Mouse (Mus musculus): ENCODE measurements at regions not wholly inside any gene's neighbourhood (a gene's known extent, or its start where the extent isn't known, plus 50 kb on each side); places are given as distances from the start of the nearest gene placed in this dataset.

- no peak for DNase-seq (ENCODE audit: low spot score)
Measured at GRCm38 (mm10) chr3:68758609-68759008, 68.2 kb downstream of the Il12a start.

GRCm38 (mm10) chr3:68759375-68759774 lies 68.9 kb downstream of the Il12a start:
- no peak for DNase-seq (ENCODE audit: low spot score)

DNA sequence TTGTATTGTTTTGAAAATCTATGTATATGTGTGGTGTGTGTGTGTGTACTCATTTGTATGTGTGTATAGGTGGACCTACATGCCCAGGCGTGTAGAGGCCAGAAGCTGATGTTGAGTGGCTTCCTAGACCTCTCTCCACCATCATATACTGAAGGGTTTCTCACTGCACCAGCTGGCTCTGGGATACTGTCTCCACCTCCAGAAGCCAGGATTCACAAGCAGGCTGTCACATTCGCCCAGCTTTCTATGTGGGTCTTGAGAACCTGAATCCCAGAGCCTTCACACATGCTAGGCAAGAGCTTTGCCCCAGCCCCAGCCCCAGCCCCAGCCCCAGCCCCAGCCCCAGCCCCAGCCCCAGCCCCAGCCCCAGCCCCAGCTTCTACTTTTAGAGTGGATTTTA lies 70.4 kb downstream of the Il12a start:
- no peak for DNase-seq (ENCODE audit: low spot score)

DNA sequence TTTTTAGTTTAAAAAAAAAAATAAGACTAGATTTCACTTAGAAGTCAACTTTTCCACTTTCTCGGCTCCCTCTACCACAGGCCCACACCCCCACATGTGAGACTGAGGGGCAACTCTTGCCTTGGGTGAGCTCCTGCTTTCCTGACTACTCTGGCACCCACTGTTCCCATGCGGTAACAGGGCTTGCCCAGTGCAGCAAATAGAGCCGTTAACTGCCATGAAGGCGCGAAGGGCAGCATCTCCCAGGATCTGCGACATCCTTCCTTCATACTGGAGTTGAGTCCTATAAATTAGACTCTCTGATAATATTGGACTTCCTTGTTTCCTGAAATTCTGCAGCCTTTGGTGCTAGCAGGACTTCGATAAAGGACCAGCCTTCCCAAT lies 70.8 kb downstream of the Il12a start:
- peak; percentile 8 for DNase-seq (ENCODE audit: low spot score)

- peak; percentile 26 for DNase-seq (ENCODE audit: low spot score)
Measured at GRCm38 (mm10) chr3:68761626-68762331, 71.3 kb downstream of the Il12a start.

- DNase-seq (ENCODE audit: low spot score), result no peak
Measured at GRCm38 (mm10) chr3:68762988-68763387, 72.5 kb downstream of the Il12a start.

DNA sequence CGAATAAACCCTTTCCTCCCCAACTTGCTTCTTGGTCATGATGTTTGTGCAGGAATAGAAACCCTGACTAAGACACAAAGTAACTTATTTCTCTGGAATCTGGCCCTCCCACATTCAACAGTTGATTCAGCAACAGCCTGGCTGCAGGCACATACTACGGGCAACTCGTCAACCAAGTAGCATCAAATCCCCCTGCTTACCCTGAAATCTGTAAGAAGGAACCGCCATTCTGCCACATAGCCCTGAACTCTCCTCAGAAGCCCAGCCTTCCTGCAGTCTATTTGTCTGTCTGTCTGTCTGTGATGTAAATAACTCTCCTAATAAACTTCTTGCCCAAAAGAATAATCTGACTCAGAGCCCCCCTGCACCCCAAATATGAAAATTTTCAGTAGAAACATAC lies 73.9 kb downstream of the Il12a start:
- DNase-seq (ENCODE audit: low spot score), result no peak

DNA sequence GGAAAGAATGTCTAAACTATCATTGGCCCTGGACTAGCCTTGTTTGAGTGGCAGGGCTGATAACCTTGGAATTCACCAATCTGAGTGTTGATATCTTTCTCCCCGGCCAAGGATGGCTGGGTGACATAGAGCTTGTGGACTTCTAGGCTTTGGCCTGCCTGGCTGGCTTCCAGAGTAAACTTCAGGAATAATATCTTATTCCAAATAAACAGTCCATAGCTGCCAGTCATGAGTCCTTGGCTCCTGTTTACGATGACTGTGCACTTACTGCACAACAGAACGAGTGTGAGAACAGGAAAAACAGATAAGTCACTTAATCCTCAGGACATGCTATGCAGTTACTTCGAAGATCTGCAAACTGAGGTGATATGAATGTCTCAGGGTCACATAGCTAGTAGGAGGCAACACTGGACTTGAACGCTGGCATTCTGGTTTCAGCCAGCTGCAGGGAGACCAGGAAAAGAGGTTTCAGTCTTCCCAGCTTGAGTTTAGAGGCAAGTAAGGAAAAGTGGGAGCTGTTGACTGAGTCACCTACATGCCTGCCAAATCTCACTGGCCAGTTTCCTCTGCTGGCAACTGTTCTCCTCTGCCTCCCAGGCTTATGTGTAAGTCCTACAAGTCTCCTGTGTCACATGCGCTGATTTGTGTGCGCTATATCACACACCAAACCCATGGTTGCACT lies 74.6 kb downstream of the Il12a start:
- DNase-seq (ENCODE audit: low spot score), result peak; percentile 31

- DNase-seq (ENCODE audit: low spot score), result no peak
Measured at GRCm38 (mm10) chr3:68771579-68771978, 81.1 kb downstream of the Il12a start.

DNA sequence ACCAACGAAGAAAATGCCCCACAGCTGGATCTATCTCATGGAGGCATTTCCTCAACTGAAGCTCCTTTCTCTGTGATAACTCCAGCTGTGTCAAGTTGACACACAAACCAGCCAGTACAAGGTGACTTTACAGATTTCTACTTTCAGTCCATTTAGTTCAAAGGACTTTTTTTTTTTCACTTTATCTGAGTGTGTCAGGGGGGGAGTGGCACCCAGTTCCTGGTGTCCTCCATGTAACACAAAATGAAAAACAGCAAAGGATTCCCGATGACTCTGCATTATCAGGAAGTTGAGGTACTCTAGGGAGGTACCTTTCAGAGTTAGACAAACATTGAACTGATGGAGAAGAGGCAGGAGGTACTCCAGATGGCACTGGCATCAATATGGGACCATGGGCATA lies 87.4 kb downstream of the Il12a start:
- DNase-seq (ENCODE audit: low spot score), result no peak

DNA sequence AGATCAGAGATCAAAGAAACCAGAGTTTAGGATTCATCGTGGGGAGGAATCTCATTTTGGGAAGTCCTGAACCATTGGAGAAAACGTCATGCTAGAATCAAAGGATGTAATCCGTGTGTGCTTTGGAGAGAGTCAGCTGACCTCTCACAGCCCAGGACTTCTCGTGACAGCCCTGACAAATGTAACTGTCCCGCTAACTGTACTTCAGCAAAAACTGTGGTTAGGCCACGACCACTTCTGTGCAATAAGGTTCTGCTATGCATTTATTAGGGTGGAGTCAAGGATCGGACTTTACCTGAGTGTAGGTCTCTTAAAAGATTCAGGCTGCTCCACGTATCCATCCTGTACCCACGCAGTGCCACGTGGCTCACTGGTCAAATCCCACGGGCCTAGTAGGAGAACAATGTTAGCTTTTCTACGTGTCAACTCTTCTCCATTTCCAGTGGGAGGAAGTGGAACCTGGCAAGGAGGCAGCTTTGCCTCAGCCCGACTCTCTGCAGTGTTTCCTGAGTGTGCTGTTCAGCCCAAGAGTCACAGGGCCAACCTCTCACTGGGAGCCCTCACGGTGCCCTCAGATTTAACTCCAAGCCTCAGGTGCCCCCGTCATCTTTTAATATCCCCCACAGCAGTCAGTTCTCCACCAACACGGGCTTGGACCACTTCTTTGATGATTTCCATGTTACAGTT lies 88.1 kb downstream of the Il12a start:
- DNase-seq (ENCODE audit: low spot score), result no peak

GRCm38 (mm10) chr3:68780843-68781242 lies 88.5 kb upstream of the 1110032F04Rik start:
- no peak for DNase-seq (ENCODE audit: low spot score)

DNA sequence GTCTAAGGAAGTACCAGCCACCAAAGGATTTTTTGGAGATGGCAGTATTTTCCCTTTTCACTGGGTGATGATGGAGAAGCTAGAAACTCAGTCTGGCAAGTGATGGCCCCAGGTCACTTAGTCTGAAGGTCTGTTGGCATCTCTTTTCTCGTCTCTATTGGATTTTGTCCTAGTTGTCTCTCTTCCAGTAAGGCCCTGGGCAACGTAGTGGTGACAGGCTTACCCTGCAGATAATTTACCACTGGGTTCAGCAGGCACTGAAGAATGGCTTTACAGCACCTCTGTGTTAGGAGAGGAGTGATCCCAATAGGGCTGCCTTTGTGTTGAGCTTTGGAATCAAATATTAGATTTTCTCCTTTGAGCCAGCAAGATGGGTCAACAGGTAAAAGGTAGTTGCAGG lies 87.9 kb upstream of the 1110032F04Rik start:
- DNase-seq (ENCODE audit: low spot score), result no peak

DNA sequence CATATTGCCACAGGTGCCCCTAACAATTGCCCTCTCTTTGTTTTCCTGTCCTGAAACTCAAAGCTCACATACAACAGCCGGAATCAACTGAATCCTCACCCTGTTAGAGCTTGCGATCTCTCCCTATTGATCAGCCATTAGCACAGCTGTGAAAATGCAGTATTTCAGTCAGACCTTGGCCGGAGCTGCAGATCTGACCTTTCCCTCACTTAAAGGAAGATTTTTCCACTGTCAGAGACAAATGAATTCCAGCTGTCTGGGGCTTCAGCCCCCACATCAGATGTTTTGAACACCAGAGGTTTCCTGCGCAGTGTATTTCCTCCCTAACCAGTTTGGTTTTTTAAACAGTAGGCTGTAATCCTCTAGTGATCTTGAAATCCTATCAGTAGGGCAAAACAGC lies 87.0 kb upstream of the 1110032F04Rik start:
- no peak for DNase-seq (ENCODE audit: low spot score)

GRCm38 (mm10) chr3:68783666-68784416 lies 85.5 kb upstream of the 1110032F04Rik start:
- DNase-seq (ENCODE audit: low spot score), result peak; percentile 12

- no peak for DNase-seq (ENCODE audit: low spot score)
Measured at GRCm38 (mm10) chr3:68786771-68787170, 82.6 kb upstream of the 1110032F04Rik start.

DNA sequence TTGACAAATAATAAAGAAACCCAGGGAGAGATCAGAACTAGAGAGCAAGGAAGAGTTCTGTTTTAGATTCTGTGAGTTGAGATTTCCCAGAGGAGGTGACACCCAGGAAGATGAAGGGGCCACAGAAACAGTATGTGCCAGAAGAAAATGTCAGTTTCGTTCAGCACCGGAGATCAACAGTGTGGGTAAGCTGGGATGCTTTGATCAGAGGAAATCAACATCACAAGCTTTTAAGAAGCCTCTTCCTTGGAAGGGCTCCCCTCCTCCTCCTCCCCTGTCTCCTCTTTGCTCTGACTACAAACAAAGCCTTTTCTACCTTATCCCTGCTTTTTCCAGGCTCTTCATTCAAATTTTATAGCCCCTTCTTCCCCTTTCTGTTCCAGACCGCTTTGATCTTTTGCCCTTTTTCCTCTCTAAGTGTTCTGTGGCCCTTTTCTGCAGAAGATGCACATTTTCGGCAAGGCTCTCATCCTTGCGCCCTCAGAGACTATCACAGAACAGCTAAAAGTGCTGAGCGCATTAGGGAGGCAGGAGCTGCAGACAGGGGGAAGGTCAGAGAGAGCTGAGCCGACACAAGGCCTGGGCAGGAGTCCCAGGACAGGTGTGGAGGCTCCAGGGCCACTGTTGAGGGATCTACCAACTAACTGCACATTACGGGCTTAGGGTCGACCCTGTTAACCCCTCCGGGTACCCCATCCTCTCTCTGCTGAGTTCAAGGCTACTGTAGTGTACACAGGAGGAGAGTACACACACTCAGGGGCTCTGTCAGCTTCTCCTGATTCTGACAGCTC lies 81.8 kb upstream of the 1110032F04Rik start:
- DNase-seq (ENCODE audit: low spot score), result no peak

- DNase-seq (ENCODE audit: low spot score), result no peak
Measured at GRCm38 (mm10) chr3:68789491-68789890, 79.9 kb upstream of the 1110032F04Rik start.

DNA sequence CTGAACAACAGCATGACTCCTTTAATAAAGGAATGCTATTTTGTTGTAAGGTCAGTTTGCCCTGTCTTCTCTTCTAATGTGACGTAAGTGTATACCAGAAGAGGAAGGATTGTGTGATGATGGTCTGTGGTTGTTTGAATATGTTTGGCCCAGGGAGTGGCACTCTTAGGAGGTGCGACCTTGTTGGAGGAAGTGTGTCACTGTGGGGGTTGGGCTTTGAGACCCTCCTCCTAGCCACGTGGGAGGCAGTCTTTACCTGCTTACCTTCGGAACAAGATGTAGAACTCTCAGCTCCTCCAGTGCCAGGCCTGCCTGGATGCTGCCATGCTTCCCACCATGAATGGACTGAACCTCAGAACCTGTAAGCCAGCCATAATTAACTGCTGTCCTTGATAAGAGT lies 78.9 kb upstream of the 1110032F04Rik start:
- DNase-seq (ENCODE audit: low spot score), result no peak

DNA sequence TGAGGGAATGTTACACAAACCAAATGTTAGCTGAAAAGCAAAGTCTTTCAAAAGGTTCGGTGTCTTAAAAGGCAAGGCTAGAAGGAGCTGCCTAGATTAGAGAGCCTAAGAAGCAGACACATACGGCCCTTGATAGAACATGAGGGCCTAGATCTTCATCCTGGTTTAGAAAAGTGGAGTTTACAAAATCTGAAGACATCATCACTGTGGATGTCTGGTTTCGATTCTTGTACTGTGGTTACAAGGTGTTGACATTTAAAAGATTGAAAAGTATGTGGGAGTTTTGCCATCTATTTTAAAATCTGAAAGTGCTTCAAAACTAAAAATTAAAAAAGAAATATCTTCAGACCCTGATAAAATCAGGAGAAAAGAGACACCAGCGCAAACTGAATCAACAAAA lies 76.5 kb upstream of the 1110032F04Rik start:
- no peak for DNase-seq (ENCODE audit: low spot score)

- DNase-seq (ENCODE audit: low spot score), result no peak
Measured at GRCm38 (mm10) chr3:68793923-68794322, 75.5 kb upstream of the 1110032F04Rik start.

Measured in yolk sac, embryonic 10.5 days (tissue).